Comparison of ENCODE assay signal across 8 mouse cellular contexts in the genomic region with DNA sequence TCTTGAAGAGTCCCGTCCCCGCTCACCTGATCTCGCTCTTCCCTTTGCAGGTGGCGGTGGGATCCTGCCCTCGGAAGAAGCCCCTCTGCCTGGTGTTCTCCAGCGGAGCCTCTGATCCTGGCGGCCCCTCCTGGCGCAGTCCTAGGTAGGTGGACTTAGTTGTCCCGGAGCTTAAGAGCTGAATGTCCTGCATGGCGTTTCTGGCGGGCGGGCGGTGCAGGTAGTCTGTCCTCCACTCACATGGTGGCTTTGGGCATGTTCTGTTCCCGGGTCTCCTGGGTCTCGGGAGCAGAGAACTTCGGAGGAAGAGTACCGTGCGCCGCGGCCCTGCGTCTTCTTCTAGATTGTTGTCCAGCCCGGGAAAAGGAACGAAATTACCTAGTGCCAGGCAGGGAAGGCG. TPM values are rescaled to one million over a fixed set of nuclear protein-coding genes. Genes with fewer than 3 reads are reported as not detected.
DNase-seq lines count a peak whose midpoint lies in the region; ATAC-seq and TF ChIP-seq lines count a peak whose summit lies in the region.

No protein-coding gene starts in this region.

- no peak for TF ChIP-seq CTCF in heart, postnatal 0 days (IDR thresholded peaks at IDR 0.05; ENCODE audit: low read depth)
- no peak for TF ChIP-seq CTCF in small intestine, adult 2 months (IDR thresholded peaks at IDR 0.05; ENCODE audit: extremely low read depth, insufficient read length, insufficient replicate concordance, low read depth, low read length)

- no peaks in the 10 kb centered on the region for H3K27me3 ChIP-seq in heart, postnatal 0 days (ENCODE audit: control insufficient read depth, insufficient read depth, low read length)
- no peaks in the 10 kb centered on the region for H3K27me3 ChIP-seq in liver, embryonic 13.5 days
- H3K27me3 ChIP-seq in small intestine, adult 2 months (ENCODE audit: control insufficient read depth, insufficient read depth, low read length), result no peaks in the 10 kb centered on the region

- H3K27ac ChIP-seq in heart, postnatal 0 days (ENCODE audit: low read depth), result no peak overlapping the region
- H3K27ac ChIP-seq in liver, embryonic 13.5 days, result peak overlapping the region; percentile 65
- no peak overlapping the region for H3K27ac ChIP-seq in small intestine, adult 2 months (ENCODE audit: insufficient read depth, low read depth, low read length)

- peak overlapping the region; percentile 79 for H3K9ac ChIP-seq in heart, postnatal 0 days (replicated peaks; ENCODE audit: low read depth, low read length)
- H3K9ac ChIP-seq in liver, embryonic 13.5 days, result peak overlapping the region; percentile 88

- H3K36me3 ChIP-seq in heart, postnatal 0 days (replicated peaks; ENCODE audit: control insufficient read depth, insufficient read depth, low read length), result peaks cover 9% of the 10 kb centered on the region
- peaks cover 28% of the 10 kb centered on the region for H3K36me3 ChIP-seq in liver, embryonic 13.5 days
- no peaks in the 10 kb centered on the region for H3K36me3 ChIP-seq in small intestine, adult 2 months (ENCODE audit: control insufficient read depth, insufficient read depth, low read length)

- TF ChIP-seq EP300 in heart, postnatal 0 days (IDR thresholded peaks at IDR 0.05; ENCODE audit: low read depth), result no peak

- peak; percentile 44 for DNase-seq in adrenal gland, postnatal 10 days
- DNase-seq in adrenal gland, adult 8-10 months, result no peak
- DNase-seq in ovary, postnatal 10 days (ENCODE audit: low spot score), result peak; percentile 23
- DNase-seq in ovary, adult 18-20 months (ENCODE audit: low spot score), result no peak
- DNase-seq in heart, postnatal 0 days (ENCODE audit: low spot score), result no peak
- DNase-seq in liver, embryonic 13.5 days, result no peak
- no peak for DNase-seq in ovary, postnatal 14 days (ENCODE audit: low spot score)

- under 1% methylated on average over 21 of the region's 24 CpGs for whole genome bisulfite sequencing in heart, postnatal 0 days
- WGBS in liver, embryonic 13.5 days (ENCODE audit: insufficient replicate concordance), result under 1% methylated on average over 24 of the region's 24 CpGs
- WGBS in small intestine, adult 2 months, result under 1% methylated on average over 24 of the region's 24 CpGs

- no peaks in the 10 kb centered on the region for H3K9me3 ChIP-seq in heart, postnatal 0 days (replicated peaks; ENCODE audit: control insufficient read depth, low read length)
- no peaks in the 10 kb centered on the region for H3K9me3 ChIP-seq in liver, embryonic 13.5 days (replicated peaks)

- peaks cover 8% of the 10 kb centered on the region for H3K4me1 ChIP-seq in heart, postnatal 0 days (ENCODE audit: control insufficient read depth, insufficient read depth)
- peaks cover 35% of the 10 kb centered on the region for H3K4me1 ChIP-seq in liver, embryonic 13.5 days (replicated peaks)
- peaks cover 9% of the 10 kb centered on the region; the same call in 1 of the 2 replicates for H3K4me1 ChIP-seq in small intestine, adult 2 months (ENCODE audit: control insufficient read depth, insufficient read depth, insufficient read length, low read length)

- peak; percentile 22; the same call in 1 of the 2 replicates for ATAC-seq in heart, postnatal 0 days (ENCODE audit: insufficient read depth, low read depth)
- ATAC-seq in liver, embryonic 13.5 days (ENCODE audit: low read depth), result peak; percentile 47

- peak overlapping the region; percentile 96 for H3K4me2 ChIP-seq in heart, postnatal 0 days (ENCODE audit: low read depth, low read length)
- peak overlapping the region; percentile 97 for H3K4me2 ChIP-seq in liver, embryonic 13.5 days

- TF ChIP-seq POLR2A in small intestine, adult 2 months (IDR thresholded peaks at IDR 0.05; ENCODE audit: low read depth, low read length), result no peak

- peak overlapping the region; percentile 73 for H3K4me3 ChIP-seq in heart, postnatal 0 days (ENCODE audit: low read depth, low read length)
- peak overlapping the region; percentile 84 for H3K4me3 ChIP-seq in liver, embryonic 13.5 days (replicated peaks)
- peak overlapping the region; percentile 89 for H3K4me3 ChIP-seq in small intestine, adult 2 months (ENCODE audit: low read depth, low read length)

RNA-seq across cellular contexts. Expression of a gene that starts 0.3 kb away (rescaled TPM):
- 1 to 10 TPM; 4.0 to 7.1 TPM for total RNA-seq in adrenal gland, postnatal 10 days (2021)
- 1 to 10 TPM; 4.9 to 8.2 (median 5.1) TPM for total RNA-seq in adrenal gland, adult 8-10 months (2022)
- 0.42 and 1.6 TPM in 2 replicates for total RNA-seq in heart, postnatal 0 days (2014; rRNA removed; ENCODE audit: low replicate concordance)
- polyA plus RNA-seq in heart, postnatal 0 days (2015; fragmentation: Nextera tagmentation; extraction: Ambion mirVana), result 0.94 and 1.2 TPM in 2 replicates
- 1.4 and 1.9 TPM in 2 replicates for polyA plus RNA-seq in liver, embryonic 13.5 days (2015; fragmentation: Nextera tagmentation; extraction: Ambion mirVana)
- 4.9 TPM in 2 replicates for polyA plus RNA-seq in small intestine, adult 2 months (2012; rRNA removed)

RNA-seq across cellular contexts. Expression of a gene that starts 0.5 kb away (rescaled TPM):
- 1 to 10 TPM; 6.3 to 7.7 TPM for total RNA-seq in adrenal gland, postnatal 10 days (2021)
- total RNA-seq in adrenal gland, adult 8-10 months (2022), result 1 to 10 TPM; 5.1 to 7.0 (median 6.1) TPM
- 0.43 and 2.2 TPM in 2 replicates for total RNA-seq in heart, postnatal 0 days (2014; rRNA removed; ENCODE audit: low replicate concordance)
- polyA plus RNA-seq in heart, postnatal 0 days (2015; fragmentation: Nextera tagmentation; extraction: Ambion mirVana), result 7.5 and 8.5 TPM in 2 replicates
- 14.0 and 14.9 TPM in 2 replicates for polyA plus RNA-seq in liver, embryonic 13.5 days (2015; fragmentation: Nextera tagmentation; extraction: Ambion mirVana)
- polyA plus RNA-seq in small intestine, adult 2 months (2012; rRNA removed), result 4.6 and 10.6 TPM in 2 replicates

Comparison
In these comparisons a context has a peak if more than half of its experiments do, and no peak if none do; other contexts are left out.
1. DNase-seq: peak in adrenal gland, postnatal 10 days (single experiment) and ovary, postnatal 10 days (single experiment); none in adrenal gland, adult 8-10 months (single experiment), ovary, adult 18-20 months (single experiment), heart, postnatal 0 days (single experiment), liver, embryonic 13.5 days (single experiment) and ovary, postnatal 14 days (single experiment).
2. Peak in every context shown above with its lines, with median percentiles within 50 percentile points of each other: H3K4me3 ChIP-seq.